Mouse (Mus musculus) heart, postnatal 0 days (tissue): ENCODE measurements at regions not wholly inside any gene's neighbourhood (a gene's known extent, or its start where the extent isn't known, plus 50 kb on each side); places are given as distances from the start of the nearest gene placed in this dataset.

Experiments used
- CTCF ChIP-seq: IDR thresholded peaks from 2 replicates; pipeline ENCODE4 v1.5.1; 2016; ENCODE audit warnings: antibody characterized with exemption, control low read depth, low read depth
- EP300 ChIP-seq: IDR thresholded peaks from 2 replicates; pipeline ENCODE4 v1.6.1; 2016; ENCODE audit warnings: antibody characterized with exemption, low read depth

- no peak for TF ChIP-seq CTCF
- TF ChIP-seq EP300: no peak
These were observed 122.6 kb upstream of the Cep162 start for GRCm38 (mm10) chr9:87377921-87378320.
